Mouse (Mus musculus): Measurements from ENCODE around the gene Epha2. TPM values are rescaled to one million over a fixed set of nuclear protein-coding genes. Genes with fewer than 3 reads are reported as not detected.

Gene Epha2
- polyA plus RNA-seq (2012; rRNA removed), result 20.2 and 25.6 TPM in 2 replicates

DNA sequence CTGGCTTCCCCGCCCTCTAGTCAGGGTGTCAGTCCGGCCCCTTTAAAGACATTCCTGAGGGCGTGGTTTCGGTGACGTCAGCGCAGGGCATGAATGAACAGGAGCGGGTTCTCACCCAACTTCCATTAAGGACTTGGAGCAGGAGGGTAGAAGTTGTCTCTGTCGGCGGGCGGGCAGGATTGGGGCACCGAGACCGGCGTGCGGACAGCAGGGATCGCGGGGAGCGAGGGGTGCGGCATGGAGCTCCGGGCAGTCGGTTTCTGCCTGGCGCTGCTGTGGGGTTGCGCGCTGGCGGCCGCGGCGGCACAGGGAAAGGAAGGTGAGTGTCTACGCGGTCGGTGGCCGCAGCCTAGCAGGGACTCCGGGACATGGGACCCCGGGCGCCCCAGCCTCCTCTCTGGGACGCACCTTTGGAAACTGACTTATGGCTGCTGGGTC is at the start of gene Epha2:
Gene Epha2 (plus strand): TSS at position 125 of the 438 bp plus-strand sequence.
- DNase-seq (ENCODE audit: low spot score), result peak; percentile 83

DNA sequence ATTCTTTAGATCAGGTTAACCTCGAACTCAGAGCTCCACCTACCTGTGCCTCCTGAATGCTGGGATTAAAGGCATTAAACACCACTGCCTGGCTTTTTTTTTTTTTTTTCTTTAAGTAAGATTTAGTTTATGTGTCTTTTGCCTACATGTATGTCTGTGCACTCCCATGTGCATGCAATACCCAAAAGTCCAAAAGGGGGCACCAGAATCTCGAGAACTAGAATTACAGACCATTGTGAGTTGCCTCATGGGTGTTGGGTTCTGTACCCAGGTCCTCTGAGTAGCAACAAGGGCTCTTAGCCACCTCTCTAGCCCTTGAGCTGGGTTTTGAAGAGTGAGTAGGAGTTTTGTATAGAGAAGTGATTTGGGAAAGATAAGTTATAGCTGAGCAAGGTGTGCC is 48.4 kb upstream of the Epha2 start:
- no peak for DNase-seq (ENCODE audit: low spot score)

DNA sequence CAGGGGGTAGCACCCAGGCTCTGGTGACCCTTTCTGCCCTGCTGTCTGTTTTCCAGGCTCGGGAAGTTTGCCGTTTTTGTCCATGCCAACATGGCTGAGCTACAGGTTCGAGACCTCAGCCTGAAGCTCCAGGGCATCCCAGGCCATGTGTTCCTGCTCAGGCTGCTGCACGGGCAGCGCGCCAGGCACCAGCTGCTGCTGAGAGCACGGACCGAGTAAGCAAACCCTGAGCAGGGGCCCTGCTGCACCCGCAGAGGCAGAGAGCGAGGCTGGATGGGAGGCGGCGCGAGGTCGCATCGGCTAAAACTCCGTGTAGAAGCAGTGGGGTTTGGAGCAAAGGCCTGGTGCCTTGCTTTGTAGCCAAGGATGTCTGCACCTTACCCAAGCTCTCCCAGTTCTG is 46.8 kb upstream of the Epha2 start:
- DNase-seq (ENCODE audit: low spot score), result no peak

DNA sequence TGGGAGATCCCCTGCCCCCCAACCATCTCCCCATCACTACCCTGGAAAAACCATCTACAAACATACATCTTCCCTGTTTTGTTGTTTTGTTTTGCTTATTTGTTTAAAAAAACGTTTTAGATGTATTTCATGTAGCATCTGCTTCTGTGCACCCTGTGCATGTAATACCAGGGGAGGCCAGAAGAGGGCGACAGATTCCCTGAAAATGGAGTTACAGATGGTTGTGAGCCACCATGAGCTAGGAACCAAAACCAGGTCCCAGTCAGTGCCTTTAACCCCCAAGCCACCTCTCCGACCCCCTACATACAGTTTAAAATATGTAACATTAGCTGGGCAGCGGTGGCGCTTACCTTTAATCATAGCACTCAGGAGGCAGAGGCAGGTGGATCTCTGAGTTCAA is 43.6 kb upstream of the Epha2 start:
- DNase-seq (ENCODE audit: low spot score), result no peak

DNA sequence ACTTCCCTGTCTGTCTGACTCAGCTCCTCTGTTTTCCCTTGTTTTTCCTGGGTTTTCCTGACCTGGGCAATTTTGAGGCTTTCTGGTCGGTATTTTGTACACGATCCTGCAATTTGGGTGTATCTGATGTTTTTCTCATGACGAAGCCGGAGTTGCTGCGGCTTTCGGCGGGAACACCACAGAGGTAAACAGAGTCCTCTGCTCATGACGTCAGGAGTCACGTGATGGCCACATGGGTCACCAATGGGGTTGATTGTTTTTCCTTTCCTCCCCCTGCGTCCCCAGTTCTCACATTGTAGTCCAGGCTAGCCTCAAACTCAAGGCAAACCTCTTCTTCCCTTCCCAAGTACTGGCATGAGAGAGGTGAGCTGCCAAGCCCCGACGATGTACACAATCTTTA is 41.6 kb upstream of the Epha2 start:
- no peak for DNase-seq (ENCODE audit: low spot score)

DNA sequence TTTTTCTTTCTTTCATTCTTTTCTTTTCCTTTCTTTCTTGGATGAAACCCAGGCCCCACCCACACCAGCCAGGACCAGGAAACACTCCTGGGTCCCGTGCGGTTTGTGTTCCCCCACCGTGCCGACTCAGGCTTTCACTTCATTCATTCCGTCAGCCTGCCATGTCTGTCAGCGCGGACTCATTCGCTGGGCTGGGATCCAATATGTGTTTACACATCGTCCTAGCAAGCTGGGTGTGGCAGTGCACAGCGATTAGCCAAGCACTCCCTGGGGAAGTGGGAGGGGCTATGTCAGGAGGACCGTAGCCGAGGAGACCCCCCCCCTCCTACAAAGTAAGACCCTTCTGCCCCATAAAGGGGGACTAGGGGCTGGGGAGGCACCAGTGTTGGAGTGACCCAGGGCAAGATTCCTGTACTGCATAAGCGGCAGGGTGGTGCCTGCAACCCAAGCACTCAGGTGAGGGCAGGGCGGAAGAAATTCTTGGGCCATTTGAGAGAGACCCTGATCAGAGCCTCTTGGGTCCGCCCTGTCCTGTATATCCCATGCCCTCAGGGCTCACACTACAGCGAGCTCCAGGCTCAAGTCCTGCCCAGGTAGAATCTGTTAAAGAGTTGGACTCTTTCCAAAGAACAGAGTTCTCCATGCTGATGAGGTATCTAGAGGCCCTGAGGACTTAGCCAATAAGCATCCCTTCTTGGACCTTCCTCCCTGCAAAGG is 40.9 kb upstream of the Epha2 start:
- no peak for DNase-seq (ENCODE audit: low spot score)

DNA sequence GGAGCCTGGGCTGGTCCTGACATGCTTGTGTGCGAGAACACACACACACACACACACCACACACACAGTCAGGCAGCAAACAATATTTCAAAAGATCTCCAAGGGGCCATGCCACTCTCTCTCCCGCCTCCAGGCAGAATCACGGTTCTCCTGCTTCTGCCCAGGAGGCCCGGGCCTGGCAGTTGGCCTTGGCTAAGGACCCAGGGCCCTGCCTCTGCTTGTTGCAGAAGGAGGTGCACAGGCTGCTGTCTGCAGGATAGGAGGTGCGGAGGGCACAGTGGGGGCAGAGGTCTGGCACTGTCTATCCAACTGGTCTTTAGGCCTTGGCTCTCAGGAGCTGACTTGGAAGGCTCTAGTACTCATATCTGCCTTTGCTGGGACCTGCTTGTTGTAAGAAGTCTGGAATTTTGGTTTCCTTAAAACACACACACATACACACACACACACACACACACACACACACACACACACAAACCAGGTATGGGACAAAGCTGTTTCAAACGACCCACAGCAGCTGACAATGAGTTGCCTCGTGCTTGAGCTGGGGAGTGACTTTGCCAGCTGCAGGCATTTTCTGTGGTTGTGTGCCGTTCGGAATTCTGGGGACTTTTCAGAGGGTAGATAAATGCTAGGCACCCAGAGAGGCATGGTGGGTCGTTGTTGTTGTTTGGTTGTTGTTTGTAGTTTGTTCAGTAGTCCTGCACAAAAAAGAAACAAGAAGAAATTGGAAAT is 38.0 kb upstream of the Epha2 start:
- no peak for DNase-seq (ENCODE audit: low spot score)

DNA sequence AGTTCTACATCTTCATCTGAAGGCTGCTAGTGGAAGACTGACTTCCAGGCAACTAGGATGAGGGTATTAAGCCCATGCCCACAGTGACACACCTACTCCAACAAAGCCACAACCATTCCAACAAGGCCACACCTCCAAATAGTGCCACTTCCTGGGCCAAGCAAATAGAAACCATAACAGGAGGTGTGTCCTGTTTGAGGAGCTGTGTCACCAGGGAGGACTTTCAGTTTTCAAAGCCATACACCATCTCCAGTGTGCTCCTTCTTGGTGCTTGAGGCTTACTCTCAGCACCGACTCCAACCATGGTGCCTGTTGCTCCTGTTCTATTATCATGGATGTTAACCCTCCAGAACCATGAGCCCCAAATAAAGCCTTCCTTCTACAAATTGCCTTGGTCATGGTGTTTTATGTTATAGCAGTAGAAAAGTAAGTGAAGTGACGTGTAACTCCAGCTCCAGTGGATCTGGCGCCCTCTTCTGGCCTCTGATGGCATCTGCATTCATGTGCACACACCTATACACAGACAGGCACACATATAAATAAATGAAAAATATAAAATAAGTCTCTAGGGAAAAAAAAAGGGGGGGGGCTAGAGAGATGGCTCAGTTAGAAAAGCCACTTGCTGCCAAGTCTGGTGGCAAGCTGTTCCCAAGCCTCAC is 34.9 kb upstream of the Epha2 start:
- DNase-seq (ENCODE audit: low spot score), result no peak

DNA sequence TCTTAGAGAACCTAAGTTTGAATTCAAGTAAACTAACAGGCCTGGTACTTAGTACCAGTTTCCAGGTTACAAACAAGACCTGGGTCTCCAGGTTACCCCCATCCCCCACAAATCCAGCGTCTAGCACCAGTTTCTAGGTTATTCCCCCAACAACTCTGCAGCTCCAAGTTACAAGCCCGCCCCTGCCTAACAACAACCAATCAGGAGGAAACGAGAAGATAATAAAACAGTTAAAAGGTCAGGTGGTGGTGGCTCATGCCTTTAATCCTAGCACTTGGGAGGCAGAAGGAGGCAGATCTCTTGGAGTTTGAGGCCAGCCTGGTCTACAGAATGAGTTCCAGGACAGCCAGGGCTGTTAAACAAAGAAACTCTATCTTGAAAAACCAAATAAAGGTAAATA is 33.8 kb upstream of the Epha2 start:
- DNase-seq (ENCODE audit: low spot score), result no peak

DNA sequence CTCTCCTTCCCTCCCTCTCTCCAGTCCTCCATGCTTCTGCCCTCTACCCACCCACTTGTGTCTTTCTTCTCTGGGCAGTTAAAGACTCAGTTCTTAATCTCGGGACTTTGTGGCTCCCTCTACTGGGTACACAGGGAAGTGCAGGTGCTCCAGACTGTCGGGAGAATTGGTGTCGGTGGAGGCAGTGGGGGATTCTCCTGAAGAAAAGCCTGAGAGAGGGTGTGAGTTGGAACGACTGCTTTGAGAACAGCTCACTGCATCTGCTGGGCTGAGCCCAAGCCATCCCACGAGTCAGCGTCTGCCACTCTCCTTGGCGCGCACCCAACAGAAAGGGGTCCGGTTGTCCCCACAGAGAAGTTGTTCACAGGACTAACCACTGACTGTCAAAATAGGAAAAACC is 33.2 kb upstream of the Epha2 start:
- no peak for DNase-seq (ENCODE audit: low spot score)

DNA sequence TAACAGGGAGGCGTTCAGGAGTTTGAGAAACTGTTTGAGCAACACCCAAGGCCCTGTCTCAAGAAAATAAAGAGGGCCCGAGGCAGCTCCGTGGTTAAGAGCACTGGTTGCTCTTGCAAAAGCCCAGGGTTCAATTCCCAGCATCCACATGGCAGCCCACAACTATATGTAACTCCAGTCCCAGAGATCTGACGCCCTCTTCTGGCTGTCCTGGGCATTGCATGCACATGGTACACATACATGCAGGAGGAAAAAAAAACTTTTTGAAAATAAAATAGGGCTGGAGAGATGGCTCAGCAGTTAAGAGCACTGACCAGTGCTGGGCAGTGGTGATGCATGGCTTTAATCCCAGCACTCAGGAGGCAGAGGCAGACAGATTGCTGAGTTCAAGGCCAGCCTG is 32.7 kb upstream of the Epha2 start:
- DNase-seq (ENCODE audit: low spot score), result no peak

DNA sequence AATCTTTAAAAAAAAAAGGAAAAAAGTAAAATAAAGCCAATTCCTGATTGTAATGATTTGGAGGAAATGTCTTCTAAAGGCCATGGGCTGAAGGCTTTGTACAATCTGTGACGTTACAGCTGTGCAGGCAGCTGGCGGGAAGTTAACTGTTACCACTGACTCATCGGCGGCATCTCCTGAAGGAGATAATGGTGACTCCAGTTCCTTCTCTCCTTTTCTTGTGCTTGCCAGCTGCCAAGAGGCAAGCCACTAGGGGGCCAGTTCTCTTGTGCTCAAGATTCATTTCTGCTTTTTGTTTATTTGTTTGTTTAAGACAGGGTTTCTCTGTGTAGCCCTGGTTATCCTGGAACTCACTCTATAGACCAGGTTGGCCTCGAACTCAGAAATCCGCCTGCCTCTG is 32.0 kb upstream of the Epha2 start:
- DNase-seq (ENCODE audit: low spot score), result no peak

DNA sequence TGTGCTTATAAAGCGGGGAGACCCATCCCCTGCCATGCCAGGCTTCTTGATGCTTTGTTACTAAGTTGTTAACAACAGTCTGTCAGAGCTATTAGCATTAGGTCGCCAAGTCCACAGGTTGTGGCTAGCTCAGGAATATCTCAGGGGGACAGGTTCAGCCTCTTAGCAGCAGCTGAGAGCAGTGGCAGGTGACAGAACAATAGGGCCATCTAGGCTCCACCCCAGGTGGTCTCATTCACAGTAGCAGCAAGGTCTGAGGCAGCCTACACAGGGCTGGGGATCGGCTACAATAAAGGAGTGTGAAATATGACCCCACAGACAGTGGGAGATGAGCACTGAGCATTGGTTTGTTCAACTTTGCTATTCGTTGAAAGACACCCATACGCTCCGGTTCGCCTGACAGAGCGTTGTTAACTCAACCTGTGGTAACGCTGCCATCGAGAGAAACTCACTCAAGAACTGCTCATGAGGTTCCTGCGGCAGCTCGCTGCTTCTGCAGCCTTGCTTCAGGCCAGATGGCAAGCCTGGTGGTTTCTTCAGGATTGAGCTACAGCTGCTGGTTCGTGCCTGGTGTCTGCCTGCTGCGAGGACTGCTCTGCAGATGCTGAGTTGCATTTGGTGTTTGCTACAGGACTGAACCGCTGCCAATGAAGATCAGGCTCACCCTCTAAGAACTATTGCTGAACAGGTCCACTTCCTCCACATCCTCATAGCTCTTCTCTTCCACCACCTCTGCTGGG is 30.7 kb upstream of the Epha2 start:
- DNase-seq (ENCODE audit: low spot score), result no peak

DNA sequence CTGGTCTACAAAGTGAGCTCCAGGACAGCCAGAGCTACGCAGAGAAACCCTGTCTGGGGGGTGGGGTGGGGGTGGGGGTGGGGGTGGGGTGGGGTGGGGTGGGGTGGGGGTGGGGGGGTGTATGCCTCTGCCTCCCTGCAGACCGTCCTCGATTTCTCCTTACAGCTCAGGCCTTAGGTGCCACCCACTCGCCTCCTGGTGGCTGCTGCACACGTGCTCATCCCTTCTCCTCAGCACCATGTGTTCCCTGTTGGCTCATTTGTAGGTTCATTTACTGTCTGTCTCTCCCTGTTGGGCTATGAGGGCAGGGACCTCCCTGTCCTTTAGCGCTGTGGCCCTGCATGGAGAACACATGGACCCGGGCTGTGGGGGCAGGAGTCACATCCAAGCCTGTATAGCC is 29.8 kb upstream of the Epha2 start:
- no peak for DNase-seq (ENCODE audit: low spot score)

DNA sequence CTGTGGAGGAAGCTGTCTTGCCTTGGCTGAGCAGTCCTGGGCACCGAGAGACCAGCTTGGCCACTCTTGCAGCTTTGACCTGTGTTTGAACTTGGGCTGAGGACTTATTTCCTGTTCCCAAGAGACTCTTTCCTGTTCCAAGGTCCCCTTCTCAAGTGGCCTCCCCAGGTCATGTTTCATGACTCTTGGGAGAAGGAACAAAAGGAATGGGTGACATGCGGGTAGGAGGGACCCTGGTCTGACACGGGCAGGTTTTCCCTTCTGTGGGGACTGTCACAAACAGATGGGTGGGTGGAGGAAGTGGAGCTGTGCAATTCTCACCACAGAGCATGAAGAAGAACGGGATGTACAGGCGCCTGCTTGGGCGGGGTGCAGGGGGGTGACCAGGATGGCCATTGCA is 29.3 kb upstream of the Epha2 start:
- no peak for DNase-seq (ENCODE audit: low spot score)

DNA sequence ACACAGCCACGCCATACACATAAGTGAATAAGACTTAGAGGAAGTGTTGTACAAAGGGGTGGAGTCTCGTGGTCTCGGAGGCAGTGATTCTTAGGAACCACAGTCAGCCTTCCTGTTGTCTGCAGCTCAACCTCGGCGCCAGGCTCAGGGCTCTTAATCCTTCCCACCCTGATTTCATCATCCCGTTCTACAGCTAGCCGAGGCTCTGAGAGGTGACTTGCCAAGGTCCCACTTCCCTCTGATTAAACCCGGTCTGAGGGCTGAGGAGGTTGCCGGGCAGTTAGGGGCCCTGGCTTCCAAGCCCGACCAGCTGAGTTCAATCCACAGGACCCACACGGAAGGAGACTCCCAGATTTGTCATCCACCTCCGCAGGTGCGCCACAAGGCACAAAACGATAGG is 28.2 kb upstream of the Epha2 start:
- DNase-seq (ENCODE audit: low spot score), result no peak

DNA sequence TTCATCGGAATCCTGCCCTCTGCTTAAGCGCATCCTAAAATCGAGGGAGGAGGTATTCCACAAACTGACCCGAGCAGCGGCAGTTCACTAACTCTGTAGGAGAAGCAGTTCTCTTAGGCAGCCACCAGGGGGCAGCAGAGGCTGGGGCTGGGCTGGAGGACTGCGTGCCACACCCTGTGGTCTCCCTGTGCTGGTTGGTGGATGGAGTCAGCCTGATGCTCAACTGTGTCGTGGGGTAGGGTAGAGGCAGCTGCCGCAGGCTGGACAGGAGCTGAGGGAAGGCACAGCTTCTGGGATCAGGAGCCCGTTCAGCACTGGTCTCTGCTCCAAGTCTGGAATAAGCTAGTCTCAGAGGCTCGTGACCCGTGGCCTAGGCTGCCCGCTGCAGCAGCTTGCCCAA is 27.7 kb upstream of the Epha2 start:
- peak; percentile 83 for DNase-seq (ENCODE audit: low spot score)

DNA sequence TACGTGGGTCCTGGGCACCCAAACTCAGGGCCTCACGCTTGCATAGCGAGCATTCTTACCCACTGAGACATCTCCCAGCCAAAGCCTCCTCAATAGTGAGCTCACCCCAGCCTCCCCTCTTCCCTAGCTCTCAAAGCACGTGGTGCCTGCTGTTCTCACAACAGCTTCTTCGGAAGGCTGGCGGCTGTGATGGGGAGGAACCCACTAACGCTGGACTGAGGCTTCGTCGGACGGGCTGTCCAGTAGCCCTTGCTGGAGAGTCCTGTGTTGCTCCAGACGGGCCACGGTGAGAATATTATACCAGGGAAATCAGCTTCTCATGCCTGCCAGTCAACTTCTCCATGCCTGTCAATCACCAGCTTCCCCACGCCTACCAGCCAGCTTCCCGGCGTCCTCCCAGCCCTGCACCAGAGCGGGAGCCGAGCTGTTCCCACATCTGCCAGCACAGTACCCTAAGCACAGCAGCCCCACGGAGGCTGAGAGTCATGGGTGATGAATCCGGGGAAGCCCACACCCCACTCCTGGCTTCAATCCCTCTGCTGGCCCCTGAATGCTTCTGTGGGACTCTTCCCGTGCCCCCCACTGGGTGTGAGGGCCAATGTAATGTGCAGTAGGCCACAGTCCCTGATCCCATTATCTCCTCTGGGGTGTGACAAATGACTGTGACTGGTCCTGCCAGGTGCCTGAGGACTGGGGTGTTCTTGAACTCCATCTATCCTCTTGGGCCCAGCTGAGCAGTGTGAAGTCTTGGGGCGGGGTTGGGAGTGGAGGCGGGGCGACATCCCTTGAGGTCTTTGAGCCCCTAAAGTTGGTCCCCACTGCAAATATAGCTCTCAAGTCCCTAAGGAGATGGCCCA is 26.3 kb upstream of the Epha2 start:
- no peak for DNase-seq (ENCODE audit: low spot score)

DNA sequence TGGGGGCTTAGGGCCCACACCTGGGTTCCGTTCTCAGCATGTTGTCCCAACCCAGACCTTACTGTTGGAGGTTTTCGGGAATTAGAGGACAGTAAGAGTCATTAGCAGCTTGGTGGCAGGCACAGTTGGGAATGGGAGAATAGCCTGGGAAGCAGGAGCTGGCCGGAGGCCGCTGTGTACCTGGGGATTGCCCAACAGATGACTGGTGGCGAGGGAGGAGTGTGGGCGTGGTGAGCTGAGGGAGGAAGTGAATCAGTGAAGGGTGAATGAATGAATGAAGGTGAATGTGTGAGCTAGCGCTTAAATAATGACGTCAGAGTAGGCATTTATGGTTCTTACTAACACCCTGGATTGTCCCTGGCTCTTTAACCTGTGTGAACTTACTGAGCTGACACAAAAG is 23.9 kb upstream of the Epha2 start:
- no peak for DNase-seq (ENCODE audit: low spot score)

DNA sequence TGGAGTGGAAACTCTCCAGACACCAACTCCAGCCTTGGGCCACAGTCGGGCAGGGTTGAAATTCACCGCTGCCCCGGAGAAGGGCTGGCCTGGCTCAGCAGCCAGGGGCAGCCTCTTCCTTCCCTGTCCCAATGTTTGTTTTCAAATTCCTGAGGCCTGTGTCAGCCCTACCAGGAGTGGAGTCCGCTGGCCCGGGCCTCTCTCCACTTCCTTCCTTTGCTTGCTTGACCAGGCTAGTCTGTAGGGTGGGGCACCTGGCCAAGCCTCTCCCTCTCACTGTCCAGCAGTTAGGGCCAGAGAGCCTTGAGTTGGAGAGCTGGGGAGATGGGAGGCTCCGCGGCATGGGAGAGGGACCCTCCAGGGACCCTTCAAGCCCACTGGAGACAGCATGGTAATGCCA is 22.9 kb upstream of the Epha2 start:
- DNase-seq (ENCODE audit: low spot score), result peak; percentile 75

DNA sequence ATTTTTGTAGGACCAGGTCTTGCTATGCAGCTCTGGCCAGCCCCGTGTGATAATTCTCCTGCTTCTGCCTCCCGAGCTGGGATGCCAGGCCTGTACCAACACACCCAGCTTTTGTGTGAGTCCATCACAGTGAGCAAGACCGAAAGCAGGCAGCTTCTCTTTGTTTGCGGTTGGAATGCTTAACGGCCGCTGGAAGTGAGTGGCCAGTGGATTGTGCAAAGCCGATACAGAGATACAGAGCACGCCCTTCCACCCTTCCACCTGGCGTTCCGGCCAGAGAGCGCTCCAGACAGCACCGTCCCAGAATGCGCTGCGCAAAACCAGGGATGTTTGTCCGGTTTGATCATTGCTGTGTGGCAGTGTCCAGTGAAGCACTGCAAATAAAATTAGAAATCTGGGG is 21.7 kb upstream of the Epha2 start:
- no peak for DNase-seq (ENCODE audit: low spot score)

All from urinary bladder, adult 2 months (tissue).